Mouse (Mus musculus) embryonic stem cell, embryonic (primary cell): ENCODE results near the gene Gmfg.

ENCODE experiments used
- CTCF ChIA-PET, 4 experiments: fragments of 300-600 bp in 2 of 4; fragments of 350-600 bp in 2 of 4; sonication (Branson Sonifier 250); formaldehyde crosslinking; loops; one replicate each; lab custom pipeline; 2022; ENCODE audit warnings: inconsistent platforms in 2 of 4; lab: Charles Lee
- POLR2A ChIA-PET, 4 experiments: fragments of 300-600 bp in 2 of 4; fragments of 350-600 bp in 2 of 4; sonication (Branson Sonifier 250); formaldehyde crosslinking; loops; one replicate each; lab custom pipeline; 2022; ENCODE audit warnings: antibody characterized with exemption in 4 of 4, inconsistent platforms in 1 of 4; lab: Charles Lee

The Gmfg gene

DNA sequence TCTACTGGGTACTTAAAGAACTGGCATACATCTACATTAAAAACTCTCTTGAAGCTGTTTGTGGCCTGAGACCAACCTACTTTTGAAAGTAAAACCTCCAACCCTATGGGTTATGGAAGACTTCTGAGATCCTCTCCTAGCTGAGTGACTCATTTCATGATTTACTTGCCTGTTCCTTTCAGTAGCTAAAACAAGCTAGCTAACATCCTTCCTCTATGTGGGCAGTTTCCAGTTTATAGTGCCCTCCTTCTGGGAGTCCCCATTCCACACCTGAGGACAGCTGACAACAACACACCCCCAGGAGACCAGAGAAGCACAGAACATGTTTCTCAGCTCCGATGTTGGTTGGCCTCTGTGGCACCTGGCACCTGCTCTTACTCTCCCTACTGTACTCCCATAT lies 14.2 kb upstream of the Gmfg start:
- POLR2A ChIA-PET, result interaction anchor here in 2 of 4 experiments (0.6 to 1.8 kb wide), 6 partner anchors 13 to 1221 kb away, joined by 3 to 5 read pairs (median 3); partner anchors contain the start of genes Med29 (in 1 of the 2) and Paf1 (in 1 of the 2)
- CTCF ChIA-PET, result interaction anchor here in 1 of 4 experiments (1.2 kb wide), 1 partner anchor 14 kb away, joined by 5 read pairs; the partner anchor contains the start of gene Gmfg

DNA sequence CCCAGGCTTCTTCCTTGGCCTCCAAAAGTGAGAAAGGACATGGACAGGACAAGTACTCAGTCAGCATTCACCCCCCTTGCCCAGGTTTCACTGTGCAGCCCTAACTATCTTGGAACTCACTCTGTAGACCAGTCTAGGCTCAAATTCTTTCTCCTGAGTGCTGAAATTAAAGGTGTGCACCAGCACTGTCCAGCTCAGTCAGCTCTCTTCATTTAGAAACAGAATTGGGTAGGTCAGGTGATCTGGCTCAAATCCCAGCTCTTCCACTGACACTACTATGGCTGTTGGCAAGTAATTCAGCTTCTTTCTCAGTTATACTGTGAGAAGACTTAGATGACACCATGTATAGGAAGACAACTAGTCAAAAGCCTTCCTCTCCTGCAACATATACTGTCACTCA lies 9.5 kb upstream of the Gmfg start:
- ChIA-PET CTCF (interaction anchor here in 1 of 4 experiments (1.3 kb wide), 1 partner anchor 9 kb away, joined by 6 read pairs; the partner anchor contains the start of gene Gmfg), POLR2A (interaction anchor here in 2 of 4 experiments (1.0 to 1.9 kb wide), 6 partner anchors 8 to 352 kb away, joined by 3 to 8 read pairs (median 4); partner anchors contain the start of genes Gmfg (in 1 of the 2), Med29 (in 1 of the 2), Paf1 (in 1 of the 2) and Rps16 (in 1 of the 2))

DNA sequence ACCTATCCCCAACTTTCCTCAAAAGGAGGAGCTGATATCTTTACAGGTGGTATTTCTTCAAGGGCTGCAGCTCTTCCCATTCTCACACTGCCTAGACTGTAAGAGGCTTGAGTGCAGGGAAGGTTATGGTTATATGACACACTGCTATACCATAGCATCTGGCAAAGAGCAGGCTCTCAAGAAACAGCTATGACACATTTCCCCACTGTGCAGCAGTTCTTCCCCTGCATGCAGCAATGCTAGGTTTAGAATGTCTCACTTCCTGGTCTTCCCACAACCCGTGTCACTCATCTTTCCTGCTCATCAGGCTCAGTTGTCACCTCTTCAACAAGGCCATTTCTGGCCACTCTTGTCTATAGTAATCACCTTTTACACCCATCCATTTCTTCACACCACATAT lies 6.7 kb upstream of the Gmfg start:
- CTCF ChIA-PET, result no interaction called here

DNA sequence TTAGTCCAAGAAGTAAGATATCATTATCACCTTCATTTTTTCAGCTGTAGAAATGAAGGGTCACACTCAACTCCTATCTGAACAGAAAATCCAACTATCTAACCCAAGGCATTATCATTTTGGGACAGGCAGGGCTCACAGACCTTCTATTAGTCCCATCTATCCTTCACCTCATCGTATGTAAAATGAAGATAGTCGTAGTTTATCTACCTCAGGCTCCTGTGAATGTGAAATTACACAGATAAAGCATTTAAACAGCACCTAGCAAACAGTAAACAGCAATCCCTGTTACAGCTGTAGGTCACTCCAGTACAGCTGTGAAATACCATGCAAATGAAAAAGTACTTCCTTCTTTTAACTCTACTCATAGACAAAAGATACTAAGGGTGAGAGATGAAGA lies 5.0 kb upstream of the Gmfg start:
- ChIA-PET CTCF (interaction anchor here in 1 of 4 experiments (0.7 kb wide), 1 partner anchor 281 kb away, joined by 3 read pairs; no protein-coding TSS in a partner anchor), POLR2A (interaction anchor here in 2 of 4 experiments (0.5 to 1.9 kb wide), 4 partner anchors 16 to 165 kb away, joined by 3 to 7 read pairs (median 4); partner anchors contain the start of genes Med29 (in 2 of the 2) and Paf1 (in 2 of the 2))

More for the DNA sequence above, 6.7 kb upstream of the Gmfg start:
- POLR2A ChIA-PET, result interaction anchor here in 1 of 4 experiments (0.5 to 1.0 kb wide), 3 partner anchors 37 to 561 kb away, joined by 3 read pairs; no protein-coding TSS in a partner anchor

DNA sequence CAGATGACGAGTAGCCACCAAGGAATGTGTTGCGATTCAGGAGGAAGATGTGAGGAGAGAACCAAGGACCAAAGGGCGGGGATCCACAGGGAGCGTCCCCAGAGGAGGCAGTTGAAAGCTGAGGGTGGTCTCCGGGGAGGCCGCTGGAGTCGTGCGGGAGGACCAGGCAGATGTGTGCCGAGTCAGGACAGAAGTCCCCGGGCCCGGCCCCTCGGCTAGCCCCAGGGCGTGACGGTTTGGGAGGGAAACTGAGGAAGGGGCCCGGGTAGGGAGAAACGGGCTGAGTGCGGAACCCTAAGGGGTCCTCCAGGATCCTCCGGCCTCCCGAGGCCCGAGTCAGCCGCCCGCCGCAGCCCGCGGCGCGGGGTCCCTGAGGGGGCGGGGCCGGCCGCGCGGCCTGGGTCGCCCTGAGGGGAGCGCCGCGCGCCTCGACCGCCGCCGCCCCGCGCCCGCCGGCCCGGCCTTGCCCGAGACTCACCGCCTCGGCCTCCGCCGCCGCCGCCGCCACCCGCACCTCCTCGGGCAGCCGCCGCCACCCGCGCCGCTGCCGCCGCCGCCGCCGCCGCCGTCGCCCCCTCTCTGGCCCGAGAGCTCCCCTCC lies 1.5 kb upstream of the Gmfg start:
- ChIA-PET POLR2A (interaction anchor here (0.6 to 3.9 kb wide), 44 partner anchors 8 to 546 kb away, joined by 3 to 51 read pairs (median 6); partner anchors contain the start of genes Med29 (in 3 of the 4), Mrps12 (in 3 of the 4), Paf1 (in 3 of the 4) and Pak4 (in 3 of the 4)), CTCF (interaction anchor here in 3 of 4 experiments (0.6 to 3.4 kb wide), 17 partner anchors 10 to 375 kb away, joined by 3 to 33 read pairs (median 5); partner anchors contain the start of genes Med29 (in 1 of the 3), Paf1 (in 1 of the 3) and Sars2 (in 1 of the 3))

DNA sequence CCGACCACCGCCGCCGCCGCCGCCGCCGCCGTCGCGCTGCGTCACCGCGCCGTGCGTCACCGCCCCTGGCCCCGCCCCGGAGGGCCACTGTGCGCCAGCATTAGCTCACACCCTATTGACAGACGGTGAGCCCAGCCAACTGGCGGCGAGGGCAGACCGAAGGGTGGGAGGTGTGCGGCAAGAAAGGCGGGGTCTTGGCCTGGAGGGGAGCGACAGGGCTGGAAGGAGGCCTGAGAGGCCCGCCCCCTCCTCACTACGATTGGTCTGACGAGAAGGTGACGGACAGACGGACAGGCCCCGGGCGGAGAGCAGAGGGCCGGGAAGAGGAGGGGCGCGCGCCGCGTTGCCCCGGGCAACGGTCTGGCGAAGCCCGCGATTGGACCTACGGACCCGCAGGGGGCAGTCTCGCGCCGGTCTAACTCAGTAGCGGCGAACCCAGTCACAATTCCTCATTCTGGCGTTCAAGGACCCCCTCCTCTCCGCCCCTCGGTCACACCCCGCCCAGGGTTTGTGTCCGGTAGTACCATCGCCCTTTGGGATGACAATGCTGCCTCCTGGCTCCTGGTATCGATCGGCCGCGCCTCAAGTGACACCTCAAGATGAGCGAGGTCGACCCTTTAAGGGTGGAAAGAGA lies 859 bp upstream of the Gmfg start:
- ChIA-PET POLR2A (interaction anchor here (0.6 to 3.9 kb wide), 72 partner anchors 8 to 545 kb away, joined by 3 to 51 read pairs (median 4); partner anchors contain the start of genes Med29 (in 3 of the 4), Mrps12 (in 3 of the 4), Paf1 (in 3 of the 4) and Pak4 (in 3 of the 4)), CTCF (interaction anchor here (0.5 to 3.4 kb wide), 47 partner anchors 8 to 792 kb away, joined by 3 to 33 read pairs (median 5); partner anchors contain the start of genes Eid2b (in 1 of the 4), Fbxo17 (in 1 of the 4), Med29 (in 1 of the 4) and Mrps12 (in 1 of the 4))

DNA sequence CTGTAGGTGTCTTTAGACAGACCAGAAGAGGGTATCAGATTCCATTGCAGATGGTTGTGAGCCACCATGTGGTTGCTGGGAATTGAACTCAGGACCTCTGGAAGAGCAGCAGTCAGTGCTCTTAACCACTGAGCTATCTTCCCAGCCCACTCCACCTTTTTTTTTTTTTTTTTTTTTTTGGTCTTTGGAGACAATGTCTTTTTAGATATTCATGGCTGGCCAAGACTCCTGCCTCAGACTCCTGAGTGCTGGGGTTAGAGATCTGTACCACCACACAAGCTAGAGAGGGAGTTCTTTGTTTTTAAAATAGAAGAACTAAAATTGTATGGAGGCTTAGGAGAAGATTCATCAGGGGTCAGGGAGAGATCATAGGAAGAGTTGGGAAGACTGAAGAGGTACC lies 717 bp downstream of the Gmfg start:
- POLR2A ChIA-PET, result interaction anchor here in 3 of 4 experiments (0.6 to 3.9 kb wide), 45 partner anchors 9 to 773 kb away, joined by 3 to 51 read pairs (median 6); partner anchors contain the start of genes Rps16 (in 3 of the 3), Med29 (in 2 of the 3), Paf1 (in 2 of the 3) and Pak4 (in 2 of the 3)
- CTCF ChIA-PET, result interaction anchor here (0.5 to 3.4 kb wide), 31 partner anchors 8 to 557 kb away, joined by 3 to 33 read pairs (median 5); partner anchors contain the start of genes Pak4 (in 2 of the 4), Samd4b (in 2 of the 4), Fbxo17 (in 1 of the 4) and Med29 (in 1 of the 4)

DNA sequence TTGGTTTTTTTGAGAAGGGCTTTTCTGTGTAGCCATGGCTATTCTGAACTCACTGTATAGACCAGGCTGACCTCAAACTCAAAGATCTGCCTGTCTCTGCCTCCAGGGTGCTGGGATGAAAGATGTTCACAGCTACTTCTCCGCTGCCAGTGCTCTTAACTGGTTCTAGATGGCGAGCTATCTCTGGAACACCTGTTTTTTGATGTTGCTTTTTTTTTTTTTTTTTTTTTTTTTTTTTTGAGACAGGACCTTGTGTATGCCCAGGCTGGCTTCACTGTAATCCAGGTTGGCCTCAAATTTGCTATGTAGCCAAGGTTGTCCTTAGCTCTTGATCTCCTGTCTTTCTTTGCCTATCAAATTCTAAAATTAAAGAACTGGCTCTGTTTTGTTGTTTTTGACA lies 1.5 kb downstream of the Gmfg start:
- POLR2A ChIA-PET, result interaction anchor here (0.6 to 3.8 kb wide), 14 partner anchors 8 to 815 kb away, joined by 3 to 51 read pairs (median 6); partner anchors contain the start of genes Med29 (in 1 of the 4), Paf1 (in 1 of the 4), Pak4 (in 1 of the 4) and Samd4b (in 1 of the 4)
- CTCF ChIA-PET, result interaction anchor here (0.6 to 2.7 kb wide), 8 partner anchors 54 to 423 kb away, joined by 3 to 17 read pairs (median 6); partner anchors contain the start of genes Pak4 (in 1 of the 4) and Samd4b (in 1 of the 4)

DNA sequence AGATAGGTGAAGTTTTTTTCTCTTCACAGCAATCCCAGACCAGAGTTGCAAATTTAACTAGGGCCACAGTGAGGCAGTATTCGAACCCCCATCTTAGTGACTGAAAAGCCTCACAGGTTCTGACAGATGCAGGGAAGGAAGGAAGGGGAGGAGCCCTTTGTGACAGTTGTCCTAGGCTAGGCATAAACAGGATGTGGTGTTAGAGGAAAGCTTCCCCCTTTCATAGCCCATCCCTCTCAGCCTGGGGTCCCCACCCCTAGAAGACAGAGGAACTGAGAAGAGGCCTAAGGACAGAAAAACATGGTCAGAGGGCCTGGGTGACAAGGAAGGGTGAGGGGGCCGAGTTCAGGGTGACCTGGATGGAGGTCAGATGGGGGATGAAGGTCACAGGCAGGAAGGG lies 3.5 kb downstream of the Gmfg start:
- POLR2A ChIA-PET, result interaction anchor here in 3 of 4 experiments (0.6 to 1.5 kb wide), 15 partner anchors 25 to 372 kb away, joined by 3 to 5 read pairs (median 3); partner anchors contain the start of genes Pak4 (in 2 of the 3), Samd4b (in 2 of the 3), Med29 (in 1 of the 3) and Mrps12 (in 1 of the 3)

DNA sequence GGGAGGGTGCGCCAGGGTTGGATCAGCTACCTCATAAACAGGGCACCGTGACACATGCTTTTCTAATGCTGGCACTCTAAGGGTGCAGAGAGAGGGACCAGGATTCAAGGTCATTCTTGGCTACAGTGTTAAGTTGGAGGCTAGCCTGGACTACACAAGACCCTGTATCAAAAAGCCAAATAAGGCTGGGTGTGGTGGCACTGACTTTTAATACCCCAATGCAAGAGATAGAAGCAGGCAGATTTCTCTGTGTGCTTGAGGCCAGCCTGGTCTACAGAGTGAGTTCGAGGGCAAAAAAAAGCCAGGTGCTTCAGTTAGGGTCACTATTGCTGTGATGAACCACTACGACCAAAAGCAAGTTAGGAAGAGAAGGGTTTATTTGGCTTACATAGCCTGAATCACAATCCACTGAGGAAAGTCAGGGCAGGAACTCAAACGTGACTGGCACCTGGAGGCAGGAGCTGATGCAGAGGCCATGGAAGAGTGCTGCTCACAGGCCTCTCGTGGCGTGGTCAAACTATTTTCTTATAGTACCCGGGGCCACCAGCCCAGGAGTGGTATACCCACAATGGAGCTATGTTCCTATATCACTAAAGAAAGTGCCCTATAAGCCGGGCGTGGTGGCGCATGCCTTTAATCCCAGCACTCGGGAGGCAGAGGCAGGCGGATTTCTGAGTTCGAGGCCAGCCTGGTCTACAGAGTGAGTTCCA lies 4.7 kb downstream of the Gmfg start:
- CTCF ChIA-PET, result interaction anchor here in 3 of 4 experiments (0.6 to 1.6 kb wide), 4 partner anchors 40 to 300 kb away, joined by 3 to 5 read pairs (median 3); no protein-coding TSS in a partner anchor
- POLR2A ChIA-PET, result interaction anchor here (0.6 to 1.5 kb wide), 7 partner anchors 13 to 300 kb away, joined by 3 to 5 read pairs (median 3); partner anchors contain the start of genes Pak4 (in 2 of the 4), Samd4b (in 2 of the 4), Med29 (in 1 of the 4) and Mrps12 (in 1 of the 4)

More for the DNA sequence above, 3.5 kb downstream of the Gmfg start:
- CTCF ChIA-PET, result interaction anchor here (0.5 to 1.9 kb wide), 13 partner anchors 10 to 287 kb away, joined by 3 to 5 read pairs (median 3); no protein-coding TSS in a partner anchor

DNA sequence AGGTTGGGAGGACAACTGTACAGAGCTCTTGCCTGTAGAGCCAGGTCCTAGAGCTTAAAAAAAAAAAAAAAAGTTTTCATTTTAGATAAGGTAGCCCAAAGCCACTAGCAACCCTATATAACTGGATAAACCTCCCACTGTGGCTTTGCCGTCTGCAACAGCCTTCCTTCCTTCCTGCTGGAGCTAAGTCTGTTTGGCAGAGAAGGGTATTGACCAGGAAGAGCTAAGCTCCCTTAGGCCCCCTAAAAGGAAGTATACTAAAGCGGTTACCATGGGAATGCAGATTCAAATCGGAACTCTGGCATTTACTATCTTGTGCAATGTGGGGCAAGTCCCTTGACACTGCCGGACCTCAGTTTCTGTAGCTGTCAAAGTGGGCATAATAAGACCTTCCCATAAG lies 5.4 kb downstream of the Gmfg start:
- ChIA-PET CTCF (interaction anchor here in 3 of 4 experiments (0.6 to 0.7 kb wide), 3 partner anchors 33 to 300 kb away, joined by 3 read pairs; no protein-coding TSS in a partner anchor), POLR2A (interaction anchor here (0.6 to 0.9 kb wide), 6 partner anchors 12 to 156 kb away, joined by 3 to 4 read pairs (median 3); partner anchors contain the start of genes Pak4 (in 2 of the 4) and Samd4b (in 2 of the 4))

DNA sequence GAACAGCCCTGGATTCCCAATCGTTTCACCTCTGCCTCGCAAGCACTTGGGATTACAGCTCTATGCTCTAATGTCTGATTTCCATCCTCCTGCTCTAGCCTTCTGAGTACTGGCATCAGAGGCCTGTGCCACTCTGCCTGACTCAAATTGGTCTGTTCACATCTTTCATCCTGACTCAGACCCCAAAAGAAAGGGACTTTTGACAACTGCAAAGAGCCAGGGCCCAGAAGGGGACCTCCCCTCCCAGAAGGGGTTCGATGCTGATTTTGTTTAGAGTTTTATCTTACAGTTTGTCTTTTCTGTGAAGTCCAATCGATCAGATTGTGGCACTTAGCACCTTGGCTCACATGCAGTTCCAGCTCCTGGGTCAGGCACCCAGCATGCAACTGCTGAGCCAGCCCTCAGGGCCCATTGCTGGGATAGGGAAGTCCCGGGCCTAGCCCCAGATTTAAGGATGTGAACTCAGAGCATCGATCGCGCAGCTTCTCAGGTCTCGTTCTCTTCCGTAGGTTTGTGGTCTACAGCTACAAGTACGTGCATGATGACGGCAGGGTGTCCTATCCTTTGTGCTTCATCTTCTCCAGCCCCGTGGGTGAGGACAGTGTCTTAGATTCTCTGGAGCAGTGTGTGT lies 7.2 kb downstream of the Gmfg start:
- POLR2A ChIA-PET, result interaction anchor here in 3 of 4 experiments (0.6 to 1.5 kb wide), 3 partner anchors 152 to 945 kb away, joined by 3 to 6 read pairs (median 3); no protein-coding TSS in a partner anchor
- CTCF ChIA-PET, result interaction anchor here in 1 of 4 experiments (1.7 kb wide), 1 partner anchor 84 kb away, joined by 5 read pairs; no protein-coding TSS in a partner anchor

DNA sequence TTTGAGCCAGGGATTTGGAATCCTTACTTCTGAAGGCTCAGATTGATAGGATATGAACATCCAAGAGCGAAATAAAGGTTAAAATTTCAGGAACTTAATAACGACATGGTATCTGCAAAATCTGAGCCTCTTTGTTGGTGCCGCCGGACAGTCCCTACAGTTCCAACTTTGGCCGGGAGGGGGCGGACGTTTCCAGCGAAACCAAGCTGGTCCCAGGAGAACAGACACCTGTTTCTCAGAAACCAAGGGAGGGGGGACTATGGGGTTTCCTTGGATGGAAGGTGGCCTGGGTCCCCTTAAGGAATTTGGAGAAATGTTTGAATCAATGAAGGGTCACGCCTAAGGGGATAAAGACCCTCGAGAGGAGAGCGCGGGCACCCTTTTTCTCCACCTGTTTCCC lies 9.2 kb downstream of the Gmfg start:
- CTCF ChIA-PET, result interaction anchor here (0.6 to 3.1 kb wide), 31 partner anchors 9 to 972 kb away, joined by 3 to 24 read pairs (median 3); partner anchors contain the start of genes Gmfg (in 4 of the 4), Fbxo17 (in 1 of the 4), Med29 (in 1 of the 4) and Paf1 (in 1 of the 4)
- POLR2A ChIA-PET, result interaction anchor here (0.6 to 2.7 kb wide), 21 partner anchors 9 to 504 kb away, joined by 3 to 17 read pairs (median 3); partner anchors contain the start of genes Gmfg (in 3 of the 4), Eid2 (in 1 of the 4), Fbxo17 (in 1 of the 4) and Med29 (in 1 of the 4)

DNA sequence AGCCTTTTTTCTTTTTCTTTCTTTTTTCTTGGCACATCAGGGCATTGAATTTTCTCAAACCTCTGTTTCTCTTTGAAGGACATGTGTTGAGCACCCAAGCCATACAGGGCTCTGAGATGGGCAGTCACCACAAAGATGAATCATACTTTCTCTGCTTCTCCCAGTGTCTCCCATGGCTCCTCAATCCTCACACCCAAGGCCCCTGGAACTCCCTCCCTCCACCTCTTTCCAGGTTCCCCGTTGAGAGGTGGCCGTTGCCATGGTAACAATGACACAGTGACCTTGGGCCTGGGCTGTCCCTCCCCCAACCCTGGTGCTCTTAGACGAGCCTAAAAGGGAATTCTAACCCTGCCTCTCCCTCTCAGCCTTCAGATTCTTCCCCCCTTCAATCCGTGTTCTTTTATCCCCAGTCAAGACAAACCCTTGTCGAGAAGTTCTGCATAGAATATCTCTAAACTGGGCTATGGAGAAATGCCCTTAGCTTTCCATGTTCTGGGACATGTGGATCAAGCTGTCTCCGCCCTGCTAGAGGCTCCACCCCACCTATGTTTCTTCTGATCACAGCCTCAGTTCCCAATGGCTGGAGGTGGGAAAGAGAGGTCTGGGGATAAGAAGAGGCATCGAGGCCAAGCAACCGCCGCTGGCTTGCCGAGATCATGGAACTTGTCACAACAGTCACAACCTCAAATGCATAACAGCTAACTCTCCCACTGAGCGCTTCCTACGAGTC lies 10.0 kb downstream of the Gmfg start:
- ChIA-PET CTCF (interaction anchor here (0.6 to 3.1 kb wide), 29 partner anchors 10 to 973 kb away, joined by 3 to 24 read pairs (median 3); partner anchors contain the start of genes Gmfg (in 4 of the 4), Med29 (in 1 of the 4) and Paf1 (in 1 of the 4)), POLR2A (interaction anchor here (0.5 to 2.7 kb wide), 24 partner anchors 10 to 363 kb away, joined by 3 to 17 read pairs (median 3); partner anchors contain the start of genes Gmfg (in 3 of the 4), Eid2 (in 1 of the 4), Med29 (in 1 of the 4) and Paf1 (in 1 of the 4))
